Mouse (Mus musculus) lung, postnatal 36 days (tissue): Measurements from ENCODE around the gene Dusp28.
A peak's percentile ranks its signal among the peaks of the same experiment; 100 is the strongest.

Source experiments
- DNase-seq: peaks from one replicate; pipeline ENCODE4 v3.0.0; 2022; ENCODE audit warnings: mixed read lengths

Dusp28 gene

DNA sequence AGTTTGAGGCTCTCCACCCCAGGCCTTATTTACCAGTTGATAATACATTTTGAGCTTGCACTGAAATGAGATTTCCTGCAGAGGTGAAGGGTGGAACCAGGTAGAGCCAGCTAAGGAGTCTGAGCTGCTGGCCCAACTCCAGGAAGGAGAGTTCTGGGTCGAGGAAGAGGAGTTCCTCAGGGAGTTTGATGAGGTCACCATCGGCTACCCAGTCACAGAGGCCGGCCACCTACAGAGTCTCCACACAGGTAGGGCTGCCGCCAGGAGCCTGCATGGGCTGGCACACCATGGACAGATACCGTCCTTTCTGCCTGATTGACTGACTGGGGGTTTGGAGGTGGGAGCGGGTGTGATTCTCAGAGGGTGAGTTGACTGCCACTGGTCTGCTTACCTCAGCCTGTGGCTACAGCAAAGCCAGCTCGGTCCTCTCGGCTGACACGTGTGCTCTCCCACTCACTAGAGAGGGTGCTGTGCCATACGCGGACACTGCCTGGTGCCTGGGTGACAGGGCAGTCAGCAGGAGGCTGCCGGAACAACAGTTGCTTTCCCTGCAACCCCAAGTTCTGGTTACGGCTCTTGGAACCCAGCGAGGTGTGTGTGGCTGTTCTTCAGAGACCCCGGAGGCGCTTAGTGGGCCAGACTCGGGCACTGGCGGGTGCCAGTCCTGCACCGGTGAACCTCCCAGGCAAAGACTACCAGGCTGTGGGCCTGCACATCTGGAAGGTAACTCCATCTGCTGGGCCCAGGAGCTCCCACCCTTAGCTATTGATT is 36.6 kb downstream of the Dusp28 start:
- no peak for DNase-seq

DNA sequence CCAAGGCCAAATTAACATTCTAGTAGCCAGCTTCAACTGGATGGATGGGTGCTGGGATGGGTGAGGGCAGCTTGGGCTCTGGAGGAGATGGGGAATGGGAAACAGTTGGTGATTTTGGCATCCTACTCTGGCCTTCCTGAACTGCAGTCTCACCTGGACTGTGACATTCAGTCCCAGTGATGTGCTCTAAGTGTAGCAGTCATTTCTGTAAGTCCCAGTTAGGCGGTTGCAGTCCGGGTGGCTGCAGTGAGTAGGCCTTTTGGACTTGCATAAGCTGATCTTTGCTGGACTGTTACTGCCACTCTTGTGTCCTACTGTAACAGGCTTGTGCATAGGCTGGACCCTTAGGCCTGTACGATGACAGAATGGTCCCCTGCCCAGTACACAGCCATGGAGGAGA is 41.2 kb downstream of the Dusp28 start:
- no peak for DNase-seq

DNA sequence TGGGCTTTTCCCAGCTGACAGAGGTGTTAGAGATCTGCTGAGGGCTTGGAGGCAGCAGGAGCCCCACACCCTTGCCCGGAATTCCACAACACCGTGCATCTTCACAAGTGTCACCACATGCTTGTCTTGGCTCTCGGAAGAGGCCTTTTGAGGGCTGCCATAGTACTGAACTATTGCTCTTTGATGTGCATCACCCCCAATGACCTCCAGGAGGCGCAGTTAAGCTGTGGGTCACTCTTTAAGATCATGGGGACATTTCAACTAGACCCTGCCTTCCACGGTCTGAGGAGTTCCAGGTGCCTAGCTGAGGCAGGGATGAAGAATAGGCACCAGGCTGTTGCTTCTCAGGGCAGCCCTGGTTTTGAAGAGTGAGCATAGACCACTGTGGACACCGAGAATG is 42.6 kb downstream of the Dusp28 start:
- DNase-seq: peak; percentile 46

DNA sequence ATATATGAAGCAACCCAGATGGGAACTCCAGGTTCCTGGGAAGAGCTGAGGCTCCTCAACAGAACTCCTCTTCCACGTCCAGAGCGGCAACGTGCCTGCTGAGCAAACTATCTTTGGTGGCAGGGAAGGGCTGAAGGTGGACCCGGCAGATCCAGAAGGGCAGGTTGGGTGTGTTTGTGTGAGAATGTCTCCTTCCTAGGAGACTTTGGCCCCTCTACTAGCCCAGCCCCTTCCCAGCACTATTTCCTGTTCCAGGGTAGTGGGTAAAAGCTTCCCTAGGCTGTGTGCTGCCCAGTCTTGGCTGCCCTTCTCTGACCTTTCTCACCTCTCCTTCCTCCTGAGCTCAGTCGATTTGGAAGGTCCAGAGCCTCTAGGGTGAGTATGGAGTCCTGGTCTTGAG is 43.8 kb downstream of the Dusp28 start, which contains the start of gene Gpr35:
Gene Gpr35 (plus strand): TSS at position 259 of the 400 bp plus-strand sequence.
- DNase-seq: no peak

DNA sequence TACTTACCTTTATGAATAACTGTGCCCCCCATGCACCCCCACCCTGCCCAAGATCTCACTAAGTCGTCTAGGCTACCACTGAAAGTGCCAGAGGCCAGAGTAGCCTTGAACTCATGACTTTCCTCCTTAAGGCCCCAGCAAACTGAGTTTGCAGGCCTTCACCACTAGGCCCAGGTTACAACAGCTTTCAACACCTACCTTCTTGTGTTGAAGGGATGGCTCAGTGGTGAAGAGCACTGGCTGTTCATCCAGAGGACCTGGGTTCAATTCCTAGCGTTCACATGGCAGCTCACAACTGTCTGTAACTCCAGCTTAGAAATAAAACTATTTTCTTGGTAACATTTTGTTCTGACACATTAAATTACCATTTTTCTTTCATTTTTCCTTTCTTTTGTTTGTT is 46.9 kb downstream of the Dusp28 start:
- DNase-seq: no peak

DNA sequence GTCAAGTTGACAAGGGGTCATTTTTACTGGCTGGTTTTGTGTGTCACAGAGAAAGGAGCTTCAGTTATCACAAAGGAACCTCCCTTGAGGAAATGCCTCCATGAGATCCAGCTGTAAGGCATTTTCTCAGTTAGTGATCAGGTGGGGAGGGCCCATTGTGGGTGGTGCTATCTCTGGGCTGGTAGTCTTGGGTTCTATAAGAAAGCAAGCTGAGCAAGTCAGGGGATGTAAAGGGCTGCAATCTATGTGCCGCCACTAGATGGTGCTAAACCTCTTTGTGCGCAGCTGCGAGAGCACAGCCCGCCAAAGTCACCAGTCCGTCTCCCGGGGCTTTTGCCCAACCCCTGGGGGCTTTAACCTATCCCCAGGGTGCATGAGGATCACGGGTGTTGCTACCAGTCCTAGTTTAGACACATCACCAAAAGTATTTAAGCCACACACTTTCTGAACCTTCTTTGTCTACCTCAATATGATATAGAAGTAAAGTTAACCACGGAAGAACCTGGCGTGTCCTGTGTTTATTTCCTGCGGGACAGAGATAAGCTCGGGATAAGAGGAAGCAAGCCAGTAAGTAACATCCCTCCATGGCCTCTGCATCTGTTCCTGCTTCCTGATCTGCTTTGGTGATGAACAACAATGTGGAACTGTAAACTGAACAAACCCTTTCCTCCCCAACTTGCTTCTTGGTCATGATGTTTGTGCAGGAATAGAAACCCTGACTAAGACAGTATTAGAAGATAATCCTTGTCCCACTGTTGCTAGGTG is 50.0 kb downstream of the Dusp28 start:
- peak; percentile 89 for DNase-seq
